Mouse (Mus musculus) ES-E14 (cell line): ENCODE measurements around the gene Slc39a11. TPM values are rescaled to one million over a fixed set of nuclear protein-coding genes. Genes with fewer than 3 reads are reported as not detected.

Experiments used
- DNase-seq: peaks from one replicate; pipeline ENCODE4 v3.0.0-alpha.2; 2013; ENCODE audit warnings: low read depth, low spot score
- H3K27ac ChIP-seq: 2 replicates; pipeline ENCODE4 v1.5.1; 2012; ENCODE audit warnings: low read depth, mild to moderate bottlenecking, low read length, moderate library complexity, mixed read lengths; ENCODE audit not compliant: poor library complexity, insufficient read depth, severe bottlenecking
- H3K36me3 ChIP-seq: 2 replicates; pipeline ENCODE4 v1.6.1; 2012; ENCODE audit warnings: mild to moderate bottlenecking, low read length, moderate library complexity, mixed read lengths; ENCODE audit not compliant: control insufficient read depth, poor library complexity, insufficient read depth, severe bottlenecking
- H3K4me1 ChIP-seq, 2 experiments: fragments of 150-350 bp in 1 of 2; sonication (generic) in 1 of 2; 2 replicates each; pipeline ENCODE4 v1.6.1; 2012; ENCODE audit warnings: low read length in 2 of 2, mild to moderate bottlenecking in 1 of 2, mixed read lengths in 1 of 2; ENCODE audit not compliant: control insufficient read depth in 2 of 2, insufficient read depth in 2 of 2, poor library complexity in 1 of 2
- H3K4me3 ChIP-seq, 2 experiments: fragments of 150-350 bp in 1 of 2; sonication (generic) in 1 of 2; 2 replicates each; pipeline ENCODE4 v1.5.1; 2012; ENCODE audit warnings: low read length in 2 of 2, low read depth in 1 of 2, mild to moderate bottlenecking in 1 of 2, mixed read lengths in 1 of 2; ENCODE audit not compliant: insufficient read depth in 1 of 2, poor library complexity in 1 of 2, severe bottlenecking in 1 of 2
- H3K9ac ChIP-seq: 2 replicates; pipeline ENCODE4 v1.6.1; 2012; ENCODE audit warnings: low read depth, mild to moderate bottlenecking, low read length, mixed read lengths; ENCODE audit not compliant: poor library complexity, insufficient read depth, severe bottlenecking
- H3K9me3 ChIP-seq: fragments of 150-350 bp; sonication (generic); 2 replicates; pipeline ENCODE4 v1.6.1; 2012; ENCODE audit warnings: low read depth, mild to moderate bottlenecking, low read length; ENCODE audit not compliant: control insufficient read depth, insufficient read depth
- CHD2 ChIP-seq: IDR thresholded peaks from 2 replicates; pipeline ENCODE4 v1.6.1; 2014; ENCODE audit warnings: mild to moderate bottlenecking, low read depth, low read length, inconsistent platforms
- HCFC1 ChIP-seq: IDR thresholded peaks from 2 replicates; pipeline ENCODE4 v1.6.1; 2012; ENCODE audit warnings: low read length, inconsistent platforms, borderline replicate concordance; ENCODE audit not compliant: insufficient read depth
- MAFK ChIP-seq: IDR thresholded peaks from 2 replicates; pipeline ENCODE4 v1.6.1; 2014; ENCODE audit warnings: mild to moderate bottlenecking, low read depth, low read length, inconsistent platforms; ENCODE audit not compliant: insufficient read depth
- ZC3H11A ChIP-seq: IDR thresholded peaks from 2 replicates; pipeline ENCODE4 v1.6.1; 2012; ENCODE audit warnings: low read depth, mild to moderate bottlenecking, inconsistent platforms, low read length, borderline replicate concordance
- ZNF384 ChIP-seq: IDR thresholded peaks from 2 replicates; pipeline ENCODE4 v1.6.1; 2012; ENCODE audit warnings: low read depth, low read length, inconsistent platforms
- in situ Hi-C, 2 experiments: fragments of 600-800 bp; cut with MboI; formaldehyde crosslinking; loops; one replicate each; pipeline ENCODE4 v1.15.1; 2025; ENCODE audit warnings: low sequenced_read_pairs in 2 of 2, inconsistent platforms in 1 of 2; ENCODE audit not compliant: unreplicated experiment in 2 of 2
- total RNA-seq: library from RNA; depleted of rRNA; stranded (reverse); fragments of 300-350 nt; gene quantifications from 2 replicates; pipeline ENCODE4 v1.2.3, GENCODE M21; 2012

The Slc39a11 gene
- total RNA-seq, 1 experiment: 17.0 TPM

- Histone ChIP-seq H3K4me1 (no peaks in the 10 kb centered on the region), H3K27ac (no peak overlapping the region), H3K9me3 (peaks cover 7% of the 10 kb centered on the region; the same call in 1 of the 2 replicates), H3K36me3 (no peaks in the 10 kb centered on the region), H3K9ac (no peak overlapping the region), H3K4me3 (no peak overlapping the region)
- DNase-seq: no peak
- TF ChIP-seq ZNF384 (no peak), ZC3H11A (no peak), HCFC1 (no peak), CHD2 (no peak), MAFK (no peak)
- in situ Hi-C loops: loop anchor here in 1 of 2 experiments (25.0 kb wide), 1 partner anchor 447 kb away; no protein-coding TSS in a partner anchor
Observed at GRCm38 (mm10) chr11:113634699-113635121, 15.2 kb downstream of the Slc39a11 start.

- no peak for TF ChIP-seq CHD2
- no peaks in the 10 kb centered on the region for H3K4me1 ChIP-seq
- H3K9me3 ChIP-seq: peaks cover 7% of the 10 kb centered on the region; the same call in 1 of the 2 replicates
- H3K4me3 ChIP-seq: no peak overlapping the region
- H3K9ac ChIP-seq: no peak overlapping the region
- no peak overlapping the region for H3K27ac ChIP-seq
- DNase-seq: no peak
- H3K36me3 ChIP-seq: no peaks in the 10 kb centered on the region
- in situ Hi-C loops: loop anchor here in 1 of 2 experiments (25.0 kb wide), 1 partner anchor 446 kb away; no protein-coding TSS in a partner anchor
Observed at GRCm38 (mm10) chr11:113633398-113633797, 16.5 kb downstream of the Slc39a11 start.

- Histone ChIP-seq H3K36me3 (no peaks in the 10 kb centered on the region), H3K4me1 (no peaks in the 10 kb centered on the region), H3K9me3 (peaks cover 5% of the 10 kb centered on the region; the same call in 1 of the 2 replicates), H3K27ac (no peak overlapping the region), H3K4me3 (no peak overlapping the region), H3K9ac (no peak overlapping the region)
- TF ChIP-seq MAFK (no peak), CHD2 (no peak), HCFC1 (no peak), ZNF384 (no peak), ZC3H11A (no peak)
- in situ Hi-C loops: loop anchor here in 1 of 2 experiments (25.0 kb wide), 1 partner anchor 445 kb away; no protein-coding TSS in a partner anchor
- no peak for DNase-seq
Observed at GRCm38 (mm10) chr11:113632303-113632702, 17.6 kb downstream of the Slc39a11 start.

DNA sequence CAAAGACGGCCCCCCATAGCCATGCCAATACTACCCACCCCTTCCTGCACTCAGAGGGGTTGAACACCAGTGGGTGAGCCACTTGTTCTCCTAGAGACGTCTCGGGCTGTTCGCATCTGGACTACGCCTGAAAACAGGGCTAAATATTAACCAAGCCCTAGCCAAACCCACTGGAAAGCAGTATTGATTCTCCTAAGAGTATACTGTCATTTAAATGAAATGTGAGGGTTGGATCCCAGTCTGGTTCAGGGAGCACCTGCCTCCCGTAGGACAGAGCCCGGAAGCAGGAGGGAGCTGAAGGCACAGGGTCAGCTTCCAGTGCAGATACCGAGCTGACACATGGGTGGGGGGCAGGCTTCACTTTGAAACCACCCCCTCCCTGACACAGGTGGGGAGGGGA lies 18.0 kb downstream of the Slc39a11 start:
- in situ Hi-C loops: loop anchor here in 1 of 2 experiments (25.0 kb wide), 1 partner anchor 445 kb away; no protein-coding TSS in a partner anchor

DNA sequence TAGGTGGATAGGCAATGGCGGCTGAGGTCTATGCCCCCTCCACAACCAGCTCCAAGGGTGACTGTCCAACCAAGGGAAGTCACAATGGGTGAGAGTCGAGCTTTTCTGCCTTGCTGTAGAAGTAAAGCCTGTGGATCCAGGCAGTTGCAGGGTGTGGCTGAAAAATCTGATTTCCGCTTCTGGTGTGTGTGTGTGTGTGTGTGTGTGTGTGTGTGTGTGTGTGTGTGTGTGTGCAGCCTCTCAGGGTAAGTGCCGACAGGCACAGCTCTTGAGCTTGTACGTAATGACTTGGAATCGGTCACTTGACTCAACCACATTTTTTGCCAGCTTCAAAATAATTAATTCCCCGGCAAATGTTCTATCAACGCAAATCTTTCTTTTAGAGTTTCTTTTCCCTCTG lies 18.6 kb downstream of the Slc39a11 start:
- Histone ChIP-seq H3K36me3 (no peaks in the 10 kb centered on the region), H3K9me3 (no peaks in the 10 kb centered on the region), H3K27ac (no peak overlapping the region), H3K4me1 (no peaks in the 10 kb centered on the region), H3K4me3 (no peak overlapping the region), H3K9ac (no peak overlapping the region)
- in situ Hi-C loops: loop anchor here in 1 of 2 experiments (25.0 kb wide), 1 partner anchor 444 kb away; no protein-coding TSS in a partner anchor
- DNase-seq: no peak
- TF ChIP-seq CHD2: no peak
- no peak for TF ChIP-seq ZNF384
- no peak for TF ChIP-seq ZC3H11A
- no peak for TF ChIP-seq MAFK
- no peak for TF ChIP-seq HCFC1

More for the DNA sequence above, 18.0 kb downstream of the Slc39a11 start:
- no peak for DNase-seq
- Histone ChIP-seq H3K9me3 (peaks cover 4% of the 10 kb centered on the region; the same call in 1 of the 2 replicates), H3K4me3 (no peak overlapping the region), H3K27ac (no peak overlapping the region), H3K4me1 (no peaks in the 10 kb centered on the region), H3K9ac (no peak overlapping the region), H3K36me3 (no peaks in the 10 kb centered on the region)
- TF ChIP-seq HCFC1: no peak
- TF ChIP-seq ZC3H11A: no peak
- TF ChIP-seq MAFK: no peak
- no peak for TF ChIP-seq CHD2
- no peak for TF ChIP-seq ZNF384
